Mouse (Mus musculus): Measurements from ENCODE around the gene Jph4. TPM values are rescaled to one million over a fixed set of nuclear protein-coding genes. Genes with fewer than 3 reads are reported as not detected.

Jph4 gene
- not detected in 4 replicates for total RNA-seq (2023; ENCODE audit: inconsistent age)

GRCm38 (mm10) chr14:55116425-55117200, at the start of gene Jph4:
Gene Jph4 (minus strand): TSS chr14:55116935.

GRCm38 (mm10) chr14:55105836-55106809, 10.6 kb downstream of the Jph4 start, which contains the start of gene Ap1g2:
Gene Ap1g2 (minus strand): TSS chr14:55106593.

GRCm38 (mm10) chr14:55094704-55095231, 22.0 kb downstream of the Jph4 start, which contains the start of gene Thtpa:
Gene Thtpa (plus strand): TSS chr14:55094784.

DNA sequence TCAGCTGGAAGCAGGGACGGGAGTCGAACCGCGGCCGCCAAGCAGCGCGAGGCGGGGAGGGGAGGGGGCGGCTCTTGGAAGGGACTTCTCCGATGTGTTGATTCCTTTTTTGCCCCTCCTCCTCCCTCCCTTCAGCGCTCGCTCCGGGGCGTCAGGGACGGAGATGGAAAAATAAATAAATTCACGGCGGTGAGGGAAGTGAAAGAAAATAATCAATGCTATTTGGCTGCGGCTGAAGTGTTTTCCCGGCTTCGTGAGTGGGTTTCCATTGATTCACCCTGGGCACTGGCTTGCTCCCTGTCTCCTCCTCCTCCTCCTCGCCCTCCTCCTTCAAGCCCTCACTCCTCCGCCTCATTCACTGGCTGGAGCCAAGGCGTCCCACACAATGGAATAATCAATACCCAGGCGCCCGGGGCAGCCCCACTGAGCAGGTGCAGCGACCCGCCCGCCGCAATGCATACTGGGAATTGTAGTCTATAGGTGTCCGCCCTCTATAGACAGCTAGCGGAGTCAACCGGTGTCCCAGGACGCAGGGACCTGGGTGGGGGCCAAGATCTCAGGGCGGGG, 24.6 kb downstream of the Jph4 start, which contains the start of gene Zfhx2:
Gene Zfhx2 (minus strand): TSS at position 314 of the 567 bp plus-strand sequence.

Other genes with a start within 250 kb of the Jph4 start
- gene Homez, start 246.0 kb downstream of the Jph4 start, total RNA-seq (2023; ENCODE audit: inconsistent age) = 4.9 to 10.9 TPM (median 7.9 TPM) in 4 replicates
- gene Ppp1r3e, start 239.4 kb downstream of the Jph4 start, total RNA-seq (2023; ENCODE audit: inconsistent age) = 2.1 to 3.8 TPM (median 2.4 TPM) in 4 replicates
- 7.1 to 13.1 TPM (median 10.6 TPM) in 4 replicates for gene Bcl2l2, start 233.6 kb downstream of the Jph4 start, total RNA-seq (2023; ENCODE audit: inconsistent age)
- 1.8 to 3.4 TPM (median 3.3 TPM) in 3 of 4 replicates, not detected in the other for gene Gm20521, start 233.5 kb downstream of the Jph4 start, total RNA-seq (2023; ENCODE audit: inconsistent age)
- 262 to 290 TPM (median 280 TPM) in 4 replicates for gene Pabpn1, start 224.4 kb downstream of the Jph4 start, total RNA-seq (2023; ENCODE audit: inconsistent age)
- 2.4 to 3.5 TPM (median 2.8 TPM) in 4 replicates for gene Slc22a17, start 203.8 kb downstream of the Jph4 start, total RNA-seq (2023; ENCODE audit: inconsistent age)
- not detected in 4 replicates for gene Efs, start 190.8 kb downstream of the Jph4 start, total RNA-seq (2023; ENCODE audit: inconsistent age)
- gene Il25, start 184.2 kb downstream of the Jph4 start, total RNA-seq (2023; ENCODE audit: inconsistent age) = not detected in 4 replicates
- gene Cmtm5, start 180.7 kb downstream of the Jph4 start, total RNA-seq (2023; ENCODE audit: inconsistent age) = not detected in 4 replicates
- gene Myh6, start 150.0 kb downstream of the Jph4 start, total RNA-seq (2023; ENCODE audit: inconsistent age) = not detected in 4 replicates
- not detected in 4 replicates for gene Gm17428, start 140.0 kb downstream of the Jph4 start, total RNA-seq (2023; ENCODE audit: inconsistent age)
- gene Myh7, start 122.3 kb downstream of the Jph4 start, total RNA-seq (2023; ENCODE audit: inconsistent age) = not detected in 4 replicates
- 69.4 to 83.2 TPM (median 75.4 TPM) in 4 replicates for gene Ngdn, start 101.5 kb downstream of the Jph4 start, total RNA-seq (2023; ENCODE audit: inconsistent age)
- 14.3 to 17.6 TPM (median 16.0 TPM) in 4 replicates for gene Zfhx2, start 24.6 kb downstream of the Jph4 start, total RNA-seq (2023; ENCODE audit: inconsistent age)
- 5.5 to 7.5 TPM (median 6.3 TPM) in 4 replicates for gene Thtpa, start 22.2 kb downstream of the Jph4 start, total RNA-seq (2023; ENCODE audit: inconsistent age)
- gene Ap1g2, start 10.3 kb downstream of the Jph4 start, total RNA-seq (2023; ENCODE audit: inconsistent age) = 120 to 145 TPM (median 128 TPM) in 4 replicates
- gene Dhrs2, start 105.1 kb upstream of the Jph4 start, total RNA-seq (2023; ENCODE audit: inconsistent age) = not detected in 4 replicates